Mouse (Mus musculus): ENCODE results near the gene Azin2. TPM values are rescaled to one million over a fixed set of nuclear protein-coding genes. Genes with fewer than 3 reads are reported as not detected.

Azin2 gene
- polyA plus RNA-seq, 1 experiment: 5.3 TPM

DNA sequence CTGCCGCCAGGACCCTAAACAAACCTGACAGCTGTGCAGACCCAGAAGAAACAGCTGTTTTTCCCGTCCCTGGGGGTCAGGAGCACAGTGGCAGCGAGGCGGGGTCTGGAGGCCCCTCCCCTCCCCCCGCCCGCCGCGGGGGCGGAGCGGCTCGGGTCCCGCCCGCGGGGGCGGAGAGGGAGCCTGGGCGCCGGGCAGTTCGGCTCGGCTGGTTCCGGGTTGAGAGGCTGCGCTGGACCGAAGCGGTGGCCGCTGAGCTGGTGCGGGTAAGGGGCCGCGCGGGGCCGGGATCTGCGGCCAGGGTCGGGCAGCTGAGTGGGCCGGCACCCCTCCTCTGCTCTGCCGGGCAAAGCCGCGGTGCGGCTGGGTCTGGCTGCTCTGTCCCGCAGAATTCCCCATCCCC lies 78.9 kb downstream of the Azin2 start, which contains the start of gene Trim62:
Trim62 (plus strand) TSS at position 202 of the 403 bp plus-strand sequence.
- peaks cover 4% of the 10 kb centered on the region; the same call in 1 of the 2 replicates for H3K4me1 ChIP-seq (ENCODE audit: control insufficient read depth, insufficient read depth, insufficient read length)
- WGBS: 1% methylated on average over 28 of the region's 37 CpGs
- 0 out of 2 replicates have a peak within 1 kb of the TSS, but pooled peaks have one; percentile 23 for H3K27ac ChIP-seq (ENCODE audit: insufficient read depth, low read length)
- DNase-seq (ENCODE audit: low read depth in 1 of 2, low spot score in 2 of 2): peak in 1 of 2 experiments; percentile 65
- TF ChIP-seq POLR2A (IDR thresholded peaks at IDR 0.05; ENCODE audit: low read depth, low read length) (no peak), CTCF (IDR thresholded peaks at IDR 0.05; ENCODE audit: extremely low read depth, insufficient read depth, insufficient read length, insufficient replicate concordance) (no peak)
- H3K36me3 ChIP-seq (ENCODE audit: control insufficient read depth, insufficient read depth, low read length): no peaks in the 10 kb centered on the region
- peaks cover 7% of the 10 kb centered on the region for H3K27me3 ChIP-seq (ENCODE audit: control insufficient read depth, insufficient read depth, low read length)
- H3K4me3 ChIP-seq (ENCODE audit: extremely low read depth, insufficient read depth, insufficient read length): peak within 1 kb of the TSS; percentile 67

Other genes starting within 250 kb of the Azin2 start
- 0.41 TPM in 2 replicates for gene A3galt2, start 207.1 kb downstream of the Azin2 start, polyA plus RNA-seq (2012; rRNA removed)
- gene Zfp362, start 156.4 kb downstream of the Azin2 start, polyA plus RNA-seq (2012; rRNA removed): 52.7 and 69.3 TPM in 2 replicates
- 3.9 and 5.6 TPM in 2 replicates for gene Trim62, start 78.9 kb downstream of the Azin2 start, polyA plus RNA-seq (2012; rRNA removed)
- gene Ak2, start 29.5 kb upstream of the Azin2 start, polyA plus RNA-seq (2012; rRNA removed): 32.0 and 32.2 TPM in 2 replicates
- 109 and 136 TPM in 2 replicates for gene Rnf19b, start 95.8 kb upstream of the Azin2 start, polyA plus RNA-seq (2012; rRNA removed)
- 0.60 TPM in 1 of 2 replicates, not detected in the other for gene Tmem54, start 143.1 kb upstream of the Azin2 start, polyA plus RNA-seq (2012; rRNA removed)
- gene Hpca, start 159.6 kb upstream of the Azin2 start, polyA plus RNA-seq (2012; rRNA removed): 0.05 TPM in 1 of 2 replicates, not detected in the other
- gene Fndc5, start 174.6 kb upstream of the Azin2 start, polyA plus RNA-seq (2012; rRNA removed): 0.58 and 0.70 TPM in 2 replicates
- gene S100pbp, start 227.3 kb upstream of the Azin2 start, polyA plus RNA-seq (2012; rRNA removed): 14.7 and 16.3 TPM in 2 replicates
- 8.6 and 10.9 TPM in 2 replicates for gene Yars, start 227.3 kb upstream of the Azin2 start, polyA plus RNA-seq (2012; rRNA removed)